Mouse (Mus musculus): Measurements from ENCODE around the gene Padi3. TPM values are rescaled to one million over a fixed set of nuclear protein-coding genes. Genes with fewer than 3 reads are reported as not detected.

Gene Padi3
- not detected in 2 replicates for polyA plus RNA-seq (2014; fragmentation: Nextera tagmentation; extraction: Ambion mirVana)

GRCm38 (mm10) chr4:140810458-140811260 is at the start of gene Padi3:
Gene Padi3, minus strand, starts transcription at chr4:140810648.
- Histone ChIP-seq H3K4me1 (ENCODE audit: control insufficient read depth, insufficient read depth, low read length) (no peaks in the 10 kb centered on the region), H3K27ac (ENCODE audit: low read depth, low read length) (no peak within 1 kb of the TSS), H3K9ac (ENCODE audit: low read length) (no peak within 1 kb of the TSS), H3K27me3 (ENCODE audit: control insufficient read depth, insufficient read depth, low read length) (no peaks in the 10 kb centered on the region), H3K9me3 (ENCODE audit: control insufficient read depth, low read length) (no peaks in the 10 kb centered on the region), H3K36me3 (ENCODE audit: control insufficient read depth, insufficient read depth, low read length) (no peaks in the 10 kb centered on the region), H3K4me3 (ENCODE audit: low read depth, low read length) (no peak within 1 kb of the TSS), H3K4me2 (ENCODE audit: low read depth) (no peak within 1 kb of the TSS)
- 73% methylated on average over 16 of the region's 16 CpGs for WGBS
- ATAC-seq (ENCODE audit: insufficient read depth, low FRiP score, low TSS enrichment) (no peak), DNase-seq (ENCODE audit: low spot score) (no peak)

GRCm38 (mm10) chr4:140859291-140859690 is 48.8 kb upstream of the Padi3 start:
- Histone ChIP-seq H3K9me3 (ENCODE audit: control insufficient read depth, low read length) (no peaks in the 10 kb centered on the region), H3K9ac (ENCODE audit: low read length) (no peak overlapping the region), H3K27me3 (ENCODE audit: control insufficient read depth, insufficient read depth, low read length) (no peaks in the 10 kb centered on the region), H3K27ac (ENCODE audit: low read depth, low read length) (no peak overlapping the region), H3K4me3 (ENCODE audit: low read depth, low read length) (no peak overlapping the region), H3K4me2 (ENCODE audit: low read depth) (no peak overlapping the region), H3K4me1 (ENCODE audit: control insufficient read depth, insufficient read depth, low read length) (no peaks in the 10 kb centered on the region), H3K36me3 (ENCODE audit: control insufficient read depth, insufficient read depth, low read length) (no peaks in the 10 kb centered on the region)
- ATAC-seq (ENCODE audit: insufficient read depth, low FRiP score, low TSS enrichment) (no peak), DNase-seq (ENCODE audit: low spot score) (no peak)
- 81% methylated on average over 11 of the region's 11 CpGs for WGBS

GRCm38 (mm10) chr4:140857813-140858212 is 47.4 kb upstream of the Padi3 start:
- no peaks in the 10 kb centered on the region for H3K27me3 ChIP-seq (ENCODE audit: control insufficient read depth, insufficient read depth, low read length)
- ATAC-seq (ENCODE audit: insufficient read depth, low FRiP score, low TSS enrichment) (no peak), DNase-seq (ENCODE audit: low spot score) (no peak)
- no peak overlapping the region for H3K9ac ChIP-seq (ENCODE audit: low read length)
- H3K36me3 ChIP-seq (ENCODE audit: control insufficient read depth, insufficient read depth, low read length), result no peaks in the 10 kb centered on the region
- 91% methylated on average over 7 of the region's 7 CpGs for WGBS
- no peaks in the 10 kb centered on the region for H3K9me3 ChIP-seq (ENCODE audit: control insufficient read depth, low read length)
- H3K27ac ChIP-seq (ENCODE audit: low read depth, low read length), result no peak overlapping the region
- H3K4me1 ChIP-seq (ENCODE audit: control insufficient read depth, insufficient read depth, low read length), result no peaks in the 10 kb centered on the region
- no peak overlapping the region for H3K4me3 ChIP-seq (ENCODE audit: low read depth, low read length)
- H3K4me2 ChIP-seq (ENCODE audit: low read depth), result no peak overlapping the region

GRCm38 (mm10) chr4:140857041-140857440 is 46.6 kb upstream of the Padi3 start:
- Histone ChIP-seq H3K27ac (ENCODE audit: low read depth, low read length) (no peak overlapping the region), H3K9me3 (ENCODE audit: control insufficient read depth, low read length) (no peaks in the 10 kb centered on the region), H3K4me1 (ENCODE audit: control insufficient read depth, insufficient read depth, low read length) (no peaks in the 10 kb centered on the region), H3K4me3 (ENCODE audit: low read depth, low read length) (no peak overlapping the region), H3K9ac (ENCODE audit: low read length) (no peak overlapping the region), H3K27me3 (ENCODE audit: control insufficient read depth, insufficient read depth, low read length) (no peaks in the 10 kb centered on the region), H3K4me2 (ENCODE audit: low read depth) (no peak overlapping the region), H3K36me3 (ENCODE audit: control insufficient read depth, insufficient read depth, low read length) (no peaks in the 10 kb centered on the region)
- DNase-seq (ENCODE audit: low spot score), result no peak
- ATAC-seq (ENCODE audit: insufficient read depth, low FRiP score, low TSS enrichment), result no peak
- 84% methylated on average over 5 of the region's 5 CpGs for WGBS

GRCm38 (mm10) chr4:140855151-140855550 is 44.7 kb upstream of the Padi3 start:
- H3K4me3 ChIP-seq (ENCODE audit: low read depth, low read length), result no peak overlapping the region
- H3K9ac ChIP-seq (ENCODE audit: low read length), result no peak overlapping the region
- ATAC-seq (ENCODE audit: insufficient read depth, low FRiP score, low TSS enrichment) (no peak), DNase-seq (ENCODE audit: low spot score) (no peak)
- 82% methylated on average over 7 of the region's 10 CpGs for WGBS
- no peak overlapping the region for H3K4me2 ChIP-seq (ENCODE audit: low read depth)
- H3K27ac ChIP-seq (ENCODE audit: low read depth, low read length), result no peak overlapping the region
- H3K36me3 ChIP-seq (ENCODE audit: control insufficient read depth, insufficient read depth, low read length), result no peaks in the 10 kb centered on the region
- no peaks in the 10 kb centered on the region for H3K27me3 ChIP-seq (ENCODE audit: control insufficient read depth, insufficient read depth, low read length)
- H3K9me3 ChIP-seq (ENCODE audit: control insufficient read depth, low read length), result no peaks in the 10 kb centered on the region
- H3K4me1 ChIP-seq (ENCODE audit: control insufficient read depth, insufficient read depth, low read length), result no peaks in the 10 kb centered on the region

GRCm38 (mm10) chr4:140854455-140854864 is 44.0 kb upstream of the Padi3 start:
- 76% methylated on average over 10 of the region's 10 CpGs for WGBS
- Histone ChIP-seq H3K27me3 (ENCODE audit: control insufficient read depth, insufficient read depth, low read length) (no peaks in the 10 kb centered on the region), H3K4me3 (ENCODE audit: low read depth, low read length) (no peak overlapping the region), H3K4me1 (ENCODE audit: control insufficient read depth, insufficient read depth, low read length) (no peaks in the 10 kb centered on the region), H3K9me3 (ENCODE audit: control insufficient read depth, low read length) (no peaks in the 10 kb centered on the region), H3K9ac (ENCODE audit: low read length) (no peak overlapping the region), H3K36me3 (ENCODE audit: control insufficient read depth, insufficient read depth, low read length) (no peaks in the 10 kb centered on the region), H3K4me2 (ENCODE audit: low read depth) (no peak overlapping the region), H3K27ac (ENCODE audit: low read depth, low read length) (no peak overlapping the region)
- ATAC-seq (ENCODE audit: insufficient read depth, low FRiP score, low TSS enrichment), result no peak
- no peak for DNase-seq (ENCODE audit: low spot score)

- DNase-seq (ENCODE audit: low spot score) (no peak), ATAC-seq (ENCODE audit: insufficient read depth, low FRiP score, low TSS enrichment) (no peak)
- H3K27ac ChIP-seq (ENCODE audit: low read depth, low read length), result no peak overlapping the region
- 71% methylated on average over 8 of the region's 8 CpGs for WGBS
- no peaks in the 10 kb centered on the region for H3K9me3 ChIP-seq (ENCODE audit: control insufficient read depth, low read length)
- no peaks in the 10 kb centered on the region for H3K36me3 ChIP-seq (ENCODE audit: control insufficient read depth, insufficient read depth, low read length)
- H3K4me1 ChIP-seq (ENCODE audit: control insufficient read depth, insufficient read depth, low read length), result no peaks in the 10 kb centered on the region
- no peak overlapping the region for H3K4me3 ChIP-seq (ENCODE audit: low read depth, low read length)
- no peak overlapping the region for H3K9ac ChIP-seq (ENCODE audit: low read length)
- no peaks in the 10 kb centered on the region for H3K27me3 ChIP-seq (ENCODE audit: control insufficient read depth, insufficient read depth, low read length)
- no peak overlapping the region for H3K4me2 ChIP-seq (ENCODE audit: low read depth)
These were observed 43.2 kb upstream of the Padi3 start for GRCm38 (mm10) chr4:140853626-140854025.

- Histone ChIP-seq H3K4me3 (ENCODE audit: low read depth, low read length) (no peak overlapping the region), H3K9me3 (ENCODE audit: control insufficient read depth, low read length) (no peaks in the 10 kb centered on the region), H3K9ac (ENCODE audit: low read length) (no peak overlapping the region), H3K27ac (ENCODE audit: low read depth, low read length) (no peak overlapping the region), H3K27me3 (ENCODE audit: control insufficient read depth, insufficient read depth, low read length) (no peaks in the 10 kb centered on the region), H3K4me1 (ENCODE audit: control insufficient read depth, insufficient read depth, low read length) (no peaks in the 10 kb centered on the region), H3K36me3 (ENCODE audit: control insufficient read depth, insufficient read depth, low read length) (no peaks in the 10 kb centered on the region), H3K4me2 (ENCODE audit: low read depth) (no peak overlapping the region)
- ATAC-seq (ENCODE audit: insufficient read depth, low FRiP score, low TSS enrichment), result no peak
- WGBS, result 66% methylated on average over 11 of the region's 11 CpGs
- no peak for DNase-seq (ENCODE audit: low spot score)
These were observed 38.9 kb upstream of the Padi3 start for GRCm38 (mm10) chr4:140849310-140849709.

GRCm38 (mm10) chr4:140845666-140846065 is 35.2 kb upstream of the Padi3 start, which contains the start of gene Padi1:
Gene Padi1, minus strand, starts transcription at chr4:140845778.
- no peak within 1 kb of the TSS for H3K9ac ChIP-seq (ENCODE audit: low read length)
- ATAC-seq (ENCODE audit: insufficient read depth, low FRiP score, low TSS enrichment), result no peak
- H3K27me3 ChIP-seq (ENCODE audit: control insufficient read depth, insufficient read depth, low read length), result no peaks in the 10 kb centered on the region
- no peak within 1 kb of the TSS for H3K27ac ChIP-seq (ENCODE audit: low read depth, low read length)
- H3K4me3 ChIP-seq (ENCODE audit: low read depth, low read length), result no peak within 1 kb of the TSS
- no peaks in the 10 kb centered on the region; the same call in 1 of the 2 replicates for H3K4me1 ChIP-seq (ENCODE audit: control insufficient read depth, insufficient read depth, low read length)
- 78% methylated on average over 6 of the region's 6 CpGs for WGBS
- no peak for DNase-seq (ENCODE audit: low spot score)
- no peaks in the 10 kb centered on the region for H3K9me3 ChIP-seq (ENCODE audit: control insufficient read depth, low read length)
- no peak within 1 kb of the TSS for H3K4me2 ChIP-seq (ENCODE audit: low read depth)
- H3K36me3 ChIP-seq (ENCODE audit: control insufficient read depth, insufficient read depth, low read length), result no peaks in the 10 kb centered on the region

Measured in neural tube, embryonic 11.5 days (tissue).